Mouse (Mus musculus) neural tube, embryonic 14.5 days (tissue): Measurements from ENCODE around the gene Hmgcs1. TPM values are rescaled to one million over a fixed set of nuclear protein-coding genes. Genes with fewer than 3 reads are reported as not detected.

ENCODE experiments used
- ATAC-seq: fragments of 200-750 bp; cut with Nextera tagmentation; 2 replicates; pipeline ENCODE4 v1.8.0; 2017; ENCODE audit warnings: low read depth, mild to moderate bottlenecking, moderate TSS enrichment, moderate library complexity
- H3K27ac ChIP-seq: fragments of 300-500 bp; sonication (generic); 2 replicates; pipeline ENCODE4 v1.5.1; 2014; ENCODE audit warnings: low read depth, mild to moderate bottlenecking, control low read depth, low read length, moderate library complexity, mixed read lengths
- H3K27me3 ChIP-seq: fragments of 300-500 bp; sonication (generic); 2 replicates; pipeline ENCODE4 v1.6.1; 2014; ENCODE audit warnings: low read length; ENCODE audit not compliant: control insufficient read depth, insufficient read depth
- H3K36me3 ChIP-seq: fragments of 300-500 bp; sonication (generic); 2 replicates; pipeline ENCODE4 v1.6.1; 2014; ENCODE audit warnings: low read length, mixed read lengths; ENCODE audit not compliant: control insufficient read depth, insufficient read depth
- H3K4me1 ChIP-seq: fragments of 300-500 bp; sonication (generic); 2 replicates; pipeline ENCODE4 v1.6.1; 2014; ENCODE audit warnings: low read length; ENCODE audit not compliant: control insufficient read depth, insufficient read depth
- H3K4me2 ChIP-seq: fragments of 300-500 bp; sonication (generic); 2 replicates; pipeline ENCODE4 v1.6.1; 2014; ENCODE audit warnings: mild to moderate bottlenecking, low read depth, low read length, control low read depth
- H3K4me3 ChIP-seq: fragments of 300-500 bp; sonication (generic); 2 replicates; pipeline ENCODE4 v1.5.1; 2014; ENCODE audit warnings: low read depth, low read length, control low read depth, mixed read lengths
- H3K9ac ChIP-seq: fragments of 300-500 bp; sonication (generic); replicated peaks from 2 replicates; pipeline ENCODE4 v1.6.1; 2014; ENCODE audit warnings: low read depth, mild to moderate bottlenecking, control low read depth, low read length, mixed read lengths
- H3K9me3 ChIP-seq: fragments of 300-500 bp; sonication (generic); 2 replicates; pipeline ENCODE4 v1.6.1; 2016; ENCODE audit warnings: low read length; ENCODE audit not compliant: control insufficient read depth
- WGBS: fragments of 180-500 bp; shearing (Covaris S2); extraction: QIAGEN DNeasy Blood & Tissue Kit; methylation state at CpG from one replicate; pipeline ENCODE4 v1.1.7; 2014; 5-methylcytosine and 5-hydroxymethylcytosine counted together
- polyA plus RNA-seq: library from polyadenylated mRNA; unstranded; fragments of >200 nt; fragmentation: Nextera tagmentation; extraction: Ambion mirVana; gene quantifications from 2 replicates; pipeline ENCODE4 v1.2.1, GENCODE M21; 2014

Hmgcs1 gene
- polyA plus RNA-seq, 1 experiment from 2014 or later = 506 TPM

GRCm38 (mm10) chr13:119755141-119755547 lies 65.0 kb downstream of the Hmgcs1 start:
- no peaks in the 10 kb centered on the region for H3K27me3 ChIP-seq
- H3K36me3 ChIP-seq = no peaks in the 10 kb centered on the region
- 2% methylated on average over 16 of the region's 16 CpGs for WGBS
- peak; percentile 56 for ATAC-seq
- H3K4me2 ChIP-seq = peak overlapping the region; percentile 94
- peaks cover 13% of the 10 kb centered on the region for H3K4me1 ChIP-seq
- H3K4me3 ChIP-seq = peak overlapping the region; percentile 62
- no peaks in the 10 kb centered on the region for H3K9me3 ChIP-seq
- H3K27ac ChIP-seq = peak overlapping the region; percentile 77
- H3K9ac ChIP-seq = peak overlapping the region; percentile 78

- Histone ChIP-seq H3K27me3 (no peaks in the 10 kb centered on the region), H3K9ac (peak within 1 kb of the TSS; percentile 78), H3K4me1 (peaks cover 13% of the 10 kb centered on the region), H3K4me2 (peak within 1 kb of the TSS; percentile 94), H3K36me3 (peaks cover under 1% of the 10 kb centered on the region; the same call in 1 of the 2 replicates), H3K9me3 (no peaks in the 10 kb centered on the region), H3K4me3 (peak within 1 kb of the TSS; percentile 62), H3K27ac (peak within 1 kb of the TSS; percentile 77)
- WGBS = 2% methylated on average over 42 of the region's 43 CpGs
- ATAC-seq = peak; percentile 94
These were observed 65.7 kb downstream of the Hmgcs1 start, which contains the start of gene Nim1k for GRCm38 (mm10) chr13:119755681-119756471. Gene Nim1k, minus strand, starts transcription at chr13:119755882.

DNA sequence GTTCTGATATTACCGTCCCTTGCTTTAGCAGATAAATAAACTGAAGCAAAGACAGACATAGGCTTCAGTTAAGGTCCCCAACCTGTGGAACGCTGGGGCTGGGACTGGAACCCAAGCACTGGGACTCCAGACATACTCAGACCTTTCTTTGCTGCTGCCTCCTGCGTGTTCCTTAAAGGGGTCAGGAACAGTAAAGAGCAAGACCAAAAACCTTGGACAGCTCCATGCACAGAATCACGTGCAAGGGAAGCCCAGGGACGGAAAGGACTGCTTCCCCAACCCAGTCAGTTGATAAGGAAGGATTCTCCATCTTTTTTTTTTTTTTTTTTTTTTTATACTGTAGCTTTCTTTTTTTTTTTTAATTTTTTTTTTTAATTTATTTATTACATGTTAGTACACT lies 66.7 kb downstream of the Hmgcs1 start:
- Histone ChIP-seq H3K9me3 (no peaks in the 10 kb centered on the region), H3K27ac (no peak overlapping the region), H3K27me3 (no peaks in the 10 kb centered on the region), H3K4me1 (peaks cover 13% of the 10 kb centered on the region), H3K36me3 (peaks cover 2% of the 10 kb centered on the region; the same call in 1 of the 2 replicates), H3K4me3 (no peak overlapping the region), H3K9ac (no peak overlapping the region), H3K4me2 (0 out of 2 replicates have a peak overlapping the region, but pooled peaks have one; percentile 94)
- ATAC-seq = no peak
- 44% methylated on average over 5 of the region's 5 CpGs for WGBS

Other genes with a start within 250 kb of the Hmgcs1 start
- 98.6 and 122 TPM in 2 replicates for gene 4833420G17Rik, start 227.6 kb upstream of the Hmgcs1 start, polyA plus RNA-seq
- gene Tmem267, start 202.3 kb upstream of the Hmgcs1 start, polyA plus RNA-seq = 5.5 and 5.7 TPM in 2 replicates
- 2.6 TPM in 2 replicates for gene 3110070M22Rik, start 202.0 kb upstream of the Hmgcs1 start, polyA plus RNA-seq
- 0.37 and 0.53 TPM in 2 replicates for gene Ccl28, start 66.6 kb upstream of the Hmgcs1 start, polyA plus RNA-seq
- 5.3 and 5.9 TPM in 2 replicates for gene Nim1k, start 65.5 kb downstream of the Hmgcs1 start, polyA plus RNA-seq
- gene Zfp131, start 100.5 kb downstream of the Hmgcs1 start, polyA plus RNA-seq = 38.4 and 38.7 TPM in 2 replicates
- not detected in 2 replicates for gene AF067063, start 139.8 kb downstream of the Hmgcs1 start, polyA plus RNA-seq
- not detected in 2 replicates for gene D13Ertd608e, start 145.6 kb downstream of the Hmgcs1 start, polyA plus RNA-seq
- gene Tcstv1, start 204.4 kb downstream of the Hmgcs1 start, polyA plus RNA-seq = not detected in 2 replicates
- not detected in 2 replicates for gene Gm21761, start 238.9 kb downstream of the Hmgcs1 start, polyA plus RNA-seq